Mouse (Mus musculus) lung, postnatal 10 days (tissue): ENCODE measurements around the gene Bcl2l12.

Source experiments
- DNase-seq: peaks from one replicate; pipeline ENCODE4 v3.0.0; 2021

The Bcl2l12 gene

DNA sequence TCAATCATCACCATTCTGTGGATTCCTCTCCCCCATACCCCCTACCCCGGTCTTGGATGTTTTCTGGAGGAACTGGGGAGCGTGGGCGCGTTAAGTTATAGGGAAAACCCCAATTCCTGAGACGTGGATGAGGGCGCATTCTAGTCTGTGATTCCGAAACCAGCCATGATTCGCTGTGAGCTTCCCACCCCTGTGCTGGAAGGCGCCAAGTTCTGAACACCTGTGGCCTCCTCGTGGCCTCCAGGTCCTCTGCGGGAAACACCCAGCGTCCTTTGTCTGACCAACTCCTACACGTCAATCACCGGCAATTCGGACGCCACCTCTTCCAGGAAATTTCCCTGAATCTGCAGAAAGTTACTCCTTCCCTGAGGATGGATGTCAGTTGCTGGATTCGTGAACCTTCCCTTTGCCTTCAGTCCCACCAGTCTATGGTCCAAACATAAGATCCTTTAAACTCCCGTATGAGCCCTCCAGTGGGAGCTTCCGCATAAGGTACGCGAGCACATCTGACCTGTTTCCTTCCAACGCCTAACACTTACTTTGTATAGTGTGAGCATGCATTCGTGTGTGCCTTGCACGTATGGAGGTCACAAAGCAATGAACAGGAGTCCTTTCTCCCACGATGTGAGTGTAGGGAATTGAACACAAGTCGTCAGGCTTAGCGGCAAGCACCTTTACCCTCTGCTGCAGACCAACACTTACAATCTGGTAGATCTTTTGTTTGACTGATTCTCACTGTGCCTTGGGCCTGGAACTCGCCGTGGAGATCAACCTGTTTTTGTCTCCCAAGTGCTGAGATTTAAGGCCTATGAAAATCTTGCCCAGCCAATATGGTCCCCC is 11.4 kb downstream of the Bcl2l12 start:
- no peak for DNase-seq

DNA sequence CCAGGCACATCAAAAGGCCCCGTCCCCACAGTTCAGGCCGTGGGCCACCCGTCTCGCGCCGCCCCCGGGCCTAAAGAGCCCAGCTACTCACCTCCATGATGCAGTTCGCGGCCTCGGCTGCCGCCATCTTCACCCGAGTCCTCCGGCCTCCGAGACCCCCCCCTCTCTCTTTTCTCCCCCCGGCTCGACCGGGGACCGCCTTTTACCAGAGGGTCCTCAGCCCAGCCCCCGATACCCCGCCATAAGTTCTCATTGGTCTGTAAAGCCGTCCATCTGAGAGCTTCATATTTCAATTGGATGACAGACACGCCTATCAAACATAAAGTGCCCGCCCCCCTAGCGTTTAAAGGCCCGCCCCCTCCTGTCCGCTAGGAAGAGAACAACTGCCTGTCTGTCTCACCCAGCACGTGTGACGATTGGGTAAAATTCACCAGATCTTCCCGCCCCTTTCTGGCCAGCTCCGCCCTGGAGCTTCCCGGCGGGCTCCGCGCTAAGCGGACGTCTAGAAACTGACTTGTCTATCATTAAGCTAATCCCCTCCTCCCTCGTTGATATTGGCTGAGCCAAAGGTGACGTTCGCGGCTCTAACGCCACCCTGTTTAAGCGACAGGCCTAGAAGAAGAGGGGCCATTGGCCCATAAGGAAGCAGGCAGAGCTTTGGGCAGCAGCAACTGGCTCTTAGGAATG is 12.2 kb downstream of the Bcl2l12 start, which contains the start of gene Prmt1:
Gene Prmt1 (minus strand): TSS at position 377 of the 687 bp plus-strand sequence.
- peak; percentile 99 for DNase-seq

DNA sequence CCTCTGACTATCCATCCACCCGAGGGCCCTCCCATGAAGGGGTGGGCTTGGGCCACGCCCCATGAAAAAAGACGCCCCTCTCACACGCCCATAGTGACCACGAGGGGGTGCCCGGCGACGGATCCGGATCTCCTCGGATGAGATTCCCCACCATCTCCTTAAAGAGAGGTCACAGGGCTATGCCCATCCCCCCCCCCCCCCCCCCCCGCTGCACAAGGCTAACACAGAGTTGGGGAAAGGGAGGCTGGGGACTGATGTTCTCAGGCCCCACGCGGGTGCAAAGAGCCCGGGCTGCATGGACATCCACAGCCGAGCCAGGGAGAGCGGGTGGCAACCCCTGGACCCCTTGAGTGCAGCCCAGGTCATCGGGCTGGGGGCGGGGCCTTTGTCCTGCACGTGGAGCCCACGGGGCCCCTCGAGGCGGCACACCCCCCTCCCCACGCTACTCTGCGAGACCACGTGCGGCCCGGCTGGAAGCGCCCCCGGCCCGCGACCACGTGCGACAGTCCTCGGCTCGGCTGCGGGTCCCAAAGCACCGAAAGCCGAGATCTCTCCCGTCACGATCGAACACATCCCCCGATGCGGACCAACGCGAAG is 12.8 kb downstream of the Bcl2l12 start:
- DNase-seq = peak; percentile 92

DNA sequence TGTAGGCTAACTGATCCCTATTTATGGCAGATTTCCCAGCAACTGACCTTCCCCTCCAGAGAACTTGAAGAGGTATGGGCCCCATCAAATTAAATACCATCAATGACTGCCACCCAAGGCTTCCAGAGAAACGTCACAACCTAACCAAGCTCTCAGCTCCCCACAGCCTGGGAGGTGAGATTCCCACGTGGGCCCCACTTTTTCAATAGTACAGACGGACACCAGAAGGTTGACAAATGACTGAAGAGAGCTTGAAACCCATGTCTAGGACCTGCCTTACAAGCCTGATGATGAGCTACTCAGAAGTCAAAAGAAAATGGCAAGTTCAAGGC is 13.7 kb downstream of the Bcl2l12 start:
- DNase-seq = no peak

DNA sequence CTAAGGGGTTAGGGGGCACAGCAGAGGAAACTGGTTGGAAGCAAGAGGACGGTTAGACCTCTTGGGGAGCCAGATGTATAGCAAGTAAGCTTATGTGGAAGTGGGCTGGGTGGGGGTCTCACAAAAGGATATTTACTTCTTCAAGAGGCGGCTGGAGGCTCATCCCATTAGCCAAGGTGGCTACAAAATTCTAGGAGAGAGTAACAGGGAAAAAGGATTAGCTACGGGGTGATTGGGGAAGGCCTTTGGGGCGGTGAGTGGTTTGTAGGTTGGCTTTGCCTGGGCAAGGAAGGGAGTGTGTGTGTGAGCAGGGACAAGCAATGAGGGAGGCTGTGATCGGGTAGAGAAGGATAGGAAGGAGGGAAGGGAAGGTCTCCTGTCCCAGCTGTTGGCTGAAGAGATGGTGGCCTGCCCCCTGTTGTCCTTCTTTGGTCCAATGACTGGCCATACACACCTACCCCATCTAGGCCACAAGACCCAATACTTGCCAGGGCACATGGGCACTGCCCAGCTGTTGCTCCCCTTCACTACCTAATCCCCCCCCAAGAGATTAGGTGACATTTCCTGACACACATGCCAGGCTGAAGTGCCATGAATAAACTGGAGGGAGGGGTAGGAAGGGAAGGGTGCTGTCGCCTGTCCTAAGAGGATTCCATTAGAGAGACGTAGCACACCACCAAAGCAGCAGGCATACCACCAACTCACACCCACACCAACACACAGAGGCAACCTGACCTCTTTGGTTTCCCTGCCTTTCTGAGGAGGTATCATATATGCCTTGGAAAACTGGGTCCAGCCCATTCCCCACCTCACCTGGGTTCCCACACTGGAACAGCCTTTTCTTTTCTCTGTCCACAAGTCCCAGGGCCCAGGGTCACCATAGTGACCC is 14.3 kb downstream of the Bcl2l12 start:
- DNase-seq = no peak

DNA sequence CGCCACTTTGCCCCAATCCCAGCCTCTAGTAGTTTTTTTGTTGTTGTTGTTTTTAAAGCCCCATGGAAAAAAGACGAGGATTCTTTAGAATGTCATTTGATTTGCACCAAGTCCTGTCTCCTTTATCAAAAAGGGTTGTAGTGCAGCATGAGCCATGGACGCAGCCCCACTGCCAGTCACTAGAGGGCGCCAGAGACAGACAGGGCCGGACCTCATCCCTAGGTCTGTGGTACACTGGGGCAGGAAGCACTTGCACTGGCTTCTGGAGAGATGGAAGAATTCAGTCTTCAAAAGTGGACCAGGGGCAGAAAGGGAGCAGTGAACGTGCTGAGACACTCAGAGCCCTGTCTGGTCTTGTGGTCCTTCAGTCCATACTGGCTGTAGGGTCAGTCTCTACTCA is 15.4 kb downstream of the Bcl2l12 start:
- peak; percentile 94 for DNase-seq

DNA sequence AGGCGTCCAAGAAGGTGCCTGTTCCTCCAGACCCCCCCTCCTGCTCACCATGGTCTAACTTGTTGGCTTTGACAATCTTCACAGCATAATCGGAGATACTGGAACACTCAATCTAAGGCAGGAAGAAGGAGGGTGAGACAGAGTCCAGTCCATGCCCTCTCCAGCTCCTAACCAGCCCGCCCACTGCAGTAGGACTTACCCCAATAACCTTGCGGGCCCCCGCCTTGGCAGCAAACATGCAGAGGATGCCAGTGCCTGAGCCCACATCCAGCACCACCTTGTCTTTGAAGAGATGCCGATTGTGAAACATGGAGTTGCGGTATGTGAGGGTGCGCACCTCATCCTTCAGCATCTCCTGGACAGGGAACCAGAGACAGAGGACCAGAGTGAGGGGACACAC is 17.0 kb downstream of the Bcl2l12 start:
- no peak for DNase-seq

DNA sequence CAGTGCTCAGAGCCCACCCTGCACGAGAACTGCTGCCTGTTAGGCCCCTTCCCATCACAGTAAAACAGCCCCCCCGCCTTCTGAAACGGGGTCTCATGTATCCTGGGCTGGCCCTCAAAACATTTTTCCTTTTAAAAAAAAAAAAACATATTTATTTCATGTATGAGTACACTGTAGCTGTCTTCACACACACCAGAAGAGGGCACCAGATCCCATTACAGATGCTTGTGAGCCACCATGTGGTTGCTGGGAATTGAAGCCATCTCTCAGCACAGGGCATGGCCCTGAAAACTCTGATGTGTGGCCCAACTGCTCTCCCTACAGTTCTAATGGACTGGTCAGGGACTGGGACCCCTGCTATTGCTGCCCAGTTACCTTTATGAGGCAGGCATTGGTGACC is 20.2 kb downstream of the Bcl2l12 start:
- DNase-seq = no peak

DNA sequence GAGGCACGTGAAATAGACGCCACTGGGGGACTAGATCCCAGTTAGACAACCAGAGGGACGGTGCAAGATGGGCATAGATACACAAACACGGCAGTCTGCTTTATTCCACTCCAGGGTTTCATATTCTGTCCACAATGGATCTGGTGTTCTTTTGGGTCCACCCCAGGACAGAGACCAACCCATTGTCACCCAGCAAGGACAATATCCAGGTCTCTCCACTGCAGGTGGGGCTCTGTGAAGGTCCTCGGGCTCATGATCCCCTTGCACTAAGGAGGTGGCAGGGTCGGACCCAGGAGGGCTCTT is 23.4 kb downstream of the Bcl2l12 start:
- DNase-seq = no peak

DNA sequence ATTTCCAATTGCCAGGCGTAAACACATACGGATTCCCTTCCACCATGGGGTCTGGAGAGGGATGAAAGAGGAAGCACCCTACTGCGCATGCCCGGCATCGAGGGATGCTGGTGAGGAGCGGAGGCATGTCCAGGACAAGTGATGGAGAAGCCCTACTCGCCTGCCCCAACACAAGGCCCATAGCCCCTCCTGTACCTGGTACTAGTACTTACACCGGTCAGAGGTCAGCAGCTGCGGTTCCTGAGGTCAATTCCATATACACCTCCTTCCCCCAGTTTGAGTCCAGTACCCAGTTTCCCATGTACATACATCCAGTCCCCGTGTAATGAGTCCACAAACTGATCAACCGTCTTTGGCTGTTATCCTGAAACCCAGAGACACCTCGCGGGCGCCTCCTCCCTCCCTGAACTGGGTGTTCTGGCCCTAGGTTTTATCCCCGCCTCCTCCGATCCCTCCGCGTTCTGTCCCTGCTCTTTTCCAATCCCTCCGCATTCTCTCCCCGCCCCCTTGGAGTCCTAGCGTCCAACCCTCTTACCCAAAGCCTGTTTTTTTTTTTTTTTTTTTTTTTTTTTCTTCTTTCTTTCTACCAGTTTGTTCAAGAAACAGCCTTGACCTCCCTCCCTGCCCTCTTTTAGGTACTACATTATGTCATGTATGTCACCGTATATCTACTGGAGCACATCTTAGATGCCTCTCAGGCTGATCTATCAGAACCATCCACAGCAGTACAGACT is 24.0 kb downstream of the Bcl2l12 start, which contains the start of gene Cpt1c:
Gene Cpt1c (minus strand): TSS at position 469 of the 734 bp plus-strand sequence.
- peak; percentile 92 for DNase-seq

DNA sequence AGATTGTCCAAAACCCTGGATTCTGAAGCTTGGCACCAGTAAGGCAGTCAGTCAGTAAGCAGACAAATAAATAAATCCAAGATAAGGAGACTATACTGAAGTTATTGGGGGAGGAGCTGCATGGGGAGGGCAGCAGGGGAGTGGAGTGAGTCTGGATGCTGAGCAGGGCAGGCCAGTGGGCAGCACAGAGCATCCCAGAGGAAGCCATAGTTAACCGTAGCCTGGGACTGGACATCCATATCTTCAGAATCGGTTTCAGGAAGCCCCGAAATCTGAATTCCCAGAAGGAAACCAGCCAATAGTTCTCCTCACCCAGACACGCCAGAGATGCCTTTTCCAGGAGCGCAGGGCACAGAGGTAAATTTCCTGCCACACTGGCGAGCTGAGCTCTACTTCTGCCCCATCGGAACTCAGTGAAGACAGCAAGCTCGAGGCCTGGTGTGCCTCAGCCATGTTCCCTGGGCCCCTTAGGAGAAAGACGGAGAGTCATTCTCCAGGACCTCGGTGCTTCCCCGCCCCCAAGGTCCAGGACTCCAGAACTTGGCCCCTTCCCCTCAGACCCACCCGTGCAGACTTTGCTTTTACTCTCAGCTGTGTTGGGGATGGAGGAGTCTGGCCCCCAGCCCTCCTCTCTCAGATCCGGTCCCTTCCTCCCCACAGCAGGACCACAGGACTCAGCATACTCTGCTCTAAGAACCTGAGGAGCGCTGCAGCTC is 24.9 kb downstream of the Bcl2l12 start:
- DNase-seq = no peak

DNA sequence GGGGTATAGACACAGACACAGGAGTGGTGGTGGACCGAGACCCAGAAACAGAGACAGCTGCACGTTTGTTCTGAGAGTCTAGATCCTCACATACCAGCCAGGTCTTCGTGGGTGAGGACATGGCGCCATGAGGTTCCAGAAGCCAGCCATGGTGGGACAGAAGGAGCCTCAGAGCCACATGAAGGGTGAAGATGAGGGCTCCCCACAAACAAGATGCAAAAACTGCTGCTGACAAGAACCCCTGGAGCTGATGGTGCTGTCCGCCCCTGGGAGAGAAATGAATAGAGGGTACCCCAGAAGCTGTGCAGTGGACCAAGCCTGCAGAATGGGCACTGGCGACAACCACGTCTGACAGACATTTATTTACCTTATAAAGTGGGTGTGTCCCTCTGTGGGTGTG is 27.4 kb downstream of the Bcl2l12 start:
- DNase-seq = no peak

DNA sequence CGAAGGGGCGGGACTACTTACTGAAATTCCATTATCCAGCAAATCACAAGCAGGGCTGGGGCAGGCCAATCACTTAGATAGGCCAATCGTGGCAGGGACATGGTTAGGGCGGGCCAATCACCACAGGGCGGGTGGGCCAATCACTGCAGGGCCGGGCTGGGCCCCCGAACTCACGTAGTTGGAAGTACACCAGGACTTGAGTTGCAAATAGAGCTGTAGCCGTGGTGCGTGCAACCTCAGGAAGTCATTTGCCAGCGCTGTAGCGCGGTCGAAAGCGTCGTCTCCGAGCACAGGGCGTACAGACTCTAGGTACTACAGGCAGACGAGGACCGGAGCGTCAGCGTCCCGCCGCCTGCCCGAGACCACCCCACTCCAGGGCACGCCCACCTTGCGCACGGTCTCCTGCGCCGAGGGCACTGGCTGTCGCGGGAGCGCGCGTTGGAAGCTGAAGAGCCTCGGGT is 28.3 kb downstream of the Bcl2l12 start:
- DNase-seq = peak; percentile 94

DNA sequence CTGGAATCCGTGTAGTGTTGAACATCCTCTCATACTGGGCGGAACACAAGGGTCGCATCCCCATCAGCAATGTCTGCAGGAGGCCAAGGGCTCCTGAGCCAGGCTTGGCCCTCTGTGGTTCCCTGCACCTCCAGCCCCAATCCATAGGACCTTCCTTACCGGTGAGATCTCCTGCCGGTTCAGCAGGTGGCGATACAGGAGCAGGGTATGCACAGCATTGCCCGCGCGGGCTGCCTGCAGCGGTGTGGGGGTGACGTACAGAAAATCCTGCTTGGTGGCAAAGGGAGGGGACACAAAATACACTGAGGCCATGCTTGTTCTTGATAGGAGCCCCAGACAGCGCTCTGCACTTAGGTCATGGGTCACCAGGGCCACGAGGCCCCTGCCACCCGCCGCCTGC is 31.9 kb downstream of the Bcl2l12 start:
- no peak for DNase-seq

DNA sequence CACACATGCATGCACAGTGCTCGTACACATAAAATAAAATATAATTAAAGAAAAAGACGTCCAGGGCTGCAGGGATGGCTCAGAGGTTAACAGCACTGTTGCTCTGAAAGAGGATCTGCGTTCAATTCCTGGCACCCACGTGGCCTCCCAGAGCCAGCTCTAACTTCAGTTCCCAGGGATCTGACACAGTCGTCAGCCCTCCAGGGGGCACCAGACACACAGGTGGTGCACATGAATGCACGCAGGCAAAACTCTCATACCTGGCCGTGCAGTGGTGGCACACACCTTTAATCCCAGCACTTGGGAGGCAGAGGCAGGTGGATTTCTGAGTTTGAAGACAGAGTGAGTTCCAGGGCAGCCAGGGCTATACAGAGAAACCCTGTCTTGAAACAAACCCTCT is 32.5 kb downstream of the Bcl2l12 start:
- DNase-seq = no peak

DNA sequence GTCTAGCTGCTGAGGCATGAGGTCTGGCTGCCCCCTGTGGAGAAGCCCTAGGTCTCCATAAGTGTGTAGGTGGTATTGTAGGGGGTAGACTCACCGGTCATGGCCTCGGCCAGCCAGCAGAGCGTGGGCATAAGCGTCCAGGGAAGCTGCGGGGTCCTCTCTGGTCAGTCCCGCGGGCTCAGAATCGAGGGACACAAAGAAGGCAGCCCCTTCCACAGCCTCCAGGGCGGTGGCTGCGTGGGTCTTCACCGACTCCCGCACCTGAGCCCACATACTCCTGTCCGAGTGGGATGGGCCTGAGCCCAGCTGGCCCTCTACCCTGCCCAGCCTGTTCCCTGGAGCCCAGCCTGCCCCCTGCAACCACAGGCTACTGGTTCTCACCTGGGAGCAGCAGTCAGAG is 33.5 kb downstream of the Bcl2l12 start:
- no peak for DNase-seq

DNA sequence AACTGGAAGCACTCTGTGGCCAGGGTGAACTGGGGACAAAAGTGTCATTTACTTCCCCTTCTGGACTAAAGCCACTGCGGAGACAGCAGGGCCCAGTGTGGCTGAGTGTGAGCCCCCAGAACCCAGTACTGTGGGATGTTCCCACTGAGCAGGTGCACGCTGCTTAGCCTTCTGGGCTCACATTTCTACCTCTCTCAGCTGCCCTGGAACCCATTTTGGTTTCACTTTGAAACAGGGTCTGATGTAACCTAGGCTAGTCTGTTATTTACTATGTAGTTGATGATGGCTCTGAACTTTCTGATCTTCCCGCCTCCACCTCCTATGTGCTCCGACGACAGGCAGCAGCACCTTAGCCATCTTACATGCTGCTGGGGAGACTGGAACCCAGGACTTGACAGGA is 35.7 kb downstream of the Bcl2l12 start:
- DNase-seq = no peak

DNA sequence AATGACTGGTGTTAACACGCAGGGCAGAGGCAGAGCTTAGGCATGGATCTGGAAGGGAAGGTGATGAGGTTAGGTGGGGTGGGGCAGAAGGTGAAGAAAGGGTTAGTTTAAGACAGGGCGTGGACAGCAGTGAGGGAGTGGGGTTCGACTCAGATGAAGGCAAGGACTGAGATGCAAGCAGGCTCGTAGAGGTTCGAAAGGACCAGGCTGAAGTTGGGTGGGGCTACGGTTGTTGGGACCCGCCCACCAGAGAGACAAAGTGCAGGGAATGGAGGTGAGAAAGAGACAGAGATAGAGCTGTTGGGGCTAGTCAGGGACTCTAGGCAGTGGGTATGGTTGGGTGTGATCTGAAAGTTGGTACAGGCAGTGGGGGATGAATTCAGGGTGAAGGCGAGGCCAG is 36.2 kb downstream of the Bcl2l12 start:
- no peak for DNase-seq

DNA sequence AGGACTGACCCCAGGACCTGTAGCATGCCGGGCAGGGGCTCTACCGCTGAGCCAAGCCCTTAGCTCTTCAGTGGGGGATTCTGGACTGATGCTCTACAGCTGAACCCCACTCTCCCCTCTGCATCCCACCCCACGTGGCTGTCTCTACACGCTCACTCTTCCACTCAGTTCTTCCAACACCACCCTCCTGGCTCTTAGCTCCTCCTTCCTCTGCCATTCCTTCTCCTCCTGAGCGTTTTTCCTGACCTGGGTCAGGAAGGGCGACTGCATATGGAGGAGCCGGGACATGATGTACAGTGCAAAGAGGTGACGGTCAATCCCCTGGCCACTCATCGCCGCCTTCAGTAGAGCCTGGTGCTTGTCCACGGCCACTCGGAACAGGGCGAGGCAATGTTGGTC is 38.0 kb downstream of the Bcl2l12 start:
- no peak for DNase-seq

DNA sequence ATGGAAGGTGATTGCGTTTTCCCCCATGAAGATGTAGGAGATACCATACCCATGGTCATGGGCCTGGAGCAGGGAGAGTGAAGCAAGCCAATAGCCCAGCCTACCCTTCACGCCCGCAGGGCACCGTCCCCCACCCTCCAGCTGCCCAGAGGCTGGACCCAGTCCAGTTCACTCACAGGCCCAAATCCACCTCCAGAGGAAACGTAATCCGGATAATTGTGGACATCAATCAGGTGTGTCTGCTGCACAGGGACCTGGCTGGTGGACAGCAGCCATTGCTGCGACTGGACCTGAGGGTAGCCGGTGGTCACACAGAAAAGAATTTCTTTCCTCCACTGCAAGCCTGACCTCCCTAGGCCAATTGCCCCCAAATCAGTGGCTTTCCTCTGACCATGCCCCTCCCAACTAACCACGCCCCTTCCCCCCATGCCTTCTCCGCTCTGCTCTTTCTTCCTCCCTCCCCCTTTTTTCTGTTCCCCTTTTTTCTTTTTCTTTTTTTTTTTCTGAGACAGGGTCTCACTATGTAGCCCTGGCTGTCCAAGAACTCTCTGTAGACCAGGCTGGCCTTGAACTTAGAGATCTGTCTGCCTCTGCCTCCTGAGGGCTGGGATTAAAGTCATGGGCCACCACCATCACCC is 38.5 kb downstream of the Bcl2l12 start:
- DNase-seq = no peak

DNA sequence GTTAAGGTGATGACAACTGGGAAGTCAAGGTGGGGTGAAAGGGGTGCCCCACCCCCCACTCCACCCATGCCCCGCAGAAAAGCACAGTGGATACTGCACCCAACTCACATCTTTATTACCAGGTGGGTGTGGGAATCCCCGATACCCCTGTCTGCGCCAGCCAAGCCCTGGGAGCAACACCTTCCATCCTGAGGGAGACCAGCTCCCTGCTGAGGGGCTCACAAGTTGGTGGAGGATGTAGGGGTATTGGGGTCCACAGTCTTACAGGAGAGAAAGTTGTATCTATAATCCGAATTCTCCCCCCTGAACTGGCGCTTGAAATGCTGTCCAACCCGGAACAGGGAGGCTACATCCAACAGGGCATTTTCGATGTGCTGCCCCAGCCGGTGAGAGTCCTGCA is 39.2 kb downstream of the Bcl2l12 start:
- DNase-seq = no peak
